Mouse (Mus musculus) myocyte (in vitro differentiated cells): ENCODE data around the gene Tmem91.

Source experiments
- MAX ChIP-seq: IDR thresholded peaks from one replicate; pipeline ENCODE4 v1.6.1; 2011; ENCODE audit warnings: low read depth, mild to moderate bottlenecking, control low read depth
- POLR2A ChIP-seq: IDR thresholded peaks from one replicate; pipeline ENCODE4 v1.6.1; 2011; ENCODE audit warnings: low read depth, mild to moderate bottlenecking, control low read depth, moderate library complexity; ENCODE audit not compliant: insufficient read length

GRCm38 (mm10) chr7:25637099-25637498, 37.9 kb downstream of the Tmem91 start:
- no peak for TF ChIP-seq POLR2A
- TF ChIP-seq MAX, result no peak
